Mouse (Mus musculus) MEL (cell line): Measurements from ENCODE around the gene Syt8.

Source experiments
- SIN3A ChIP-seq: IDR thresholded peaks from 2 replicates; pipeline ENCODE4 v1.6.1; 2012; ENCODE audit warnings: low read length, improper control_type of control experiment, inconsistent platforms
- TBP ChIP-seq: IDR thresholded peaks from 2 replicates; pipeline ENCODE4 v1.8.0; 2011; ENCODE audit warnings: low read depth, low read length, improper control_type of control experiment

DNA sequence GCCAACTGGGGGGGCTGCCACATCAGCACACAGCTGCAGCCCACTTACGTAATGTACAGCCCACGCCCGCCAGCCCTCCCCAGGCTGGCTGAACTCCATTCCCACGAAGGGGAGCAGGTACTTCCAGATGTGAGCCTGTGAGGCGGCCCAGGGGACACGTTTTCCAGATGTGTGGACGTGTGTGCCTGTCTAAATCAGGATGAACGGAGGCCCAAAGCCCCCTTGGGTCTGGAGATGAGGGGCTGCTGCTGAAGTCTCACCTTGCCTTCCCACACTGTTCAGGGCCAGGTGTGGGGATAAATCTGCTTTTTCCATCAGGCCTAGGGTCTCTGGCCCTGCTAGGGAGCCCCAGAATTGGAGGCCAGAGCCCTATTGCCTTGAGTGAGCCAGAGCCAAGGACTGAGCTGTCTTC lies 52.1 kb downstream of the Syt8 start:
- no peak for TF ChIP-seq TBP
- TF ChIP-seq SIN3A = no peak
